Mouse (Mus musculus): ENCODE results near the gene Tpst2.

The Tpst2 gene

DNA sequence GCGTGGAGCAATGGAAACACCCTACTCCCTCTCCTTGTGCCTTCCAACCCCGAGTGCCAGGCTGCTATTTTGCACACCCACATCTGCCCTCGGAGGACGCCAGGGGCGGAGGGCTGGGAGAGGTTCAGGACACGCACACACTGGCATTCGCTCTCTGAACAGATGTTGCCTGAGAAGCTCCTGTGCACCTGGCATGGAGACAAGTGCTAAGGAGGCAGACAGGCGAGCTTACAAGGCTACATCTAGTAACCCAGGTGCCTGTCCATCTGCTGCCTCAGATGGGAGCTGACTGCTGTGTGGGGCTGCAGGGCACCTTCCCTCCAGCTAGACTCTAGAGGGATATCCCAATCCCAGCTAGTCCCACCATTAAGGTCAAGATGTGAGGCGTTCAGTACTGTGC is 20.0 kb upstream of the Tpst2 start:
- peak; percentile 72 for DNase-seq

GRCm38 (mm10) chr5:112257896-112258295 is 18.6 kb upstream of the Tpst2 start:
- DNase-seq, result no peak

DNA sequence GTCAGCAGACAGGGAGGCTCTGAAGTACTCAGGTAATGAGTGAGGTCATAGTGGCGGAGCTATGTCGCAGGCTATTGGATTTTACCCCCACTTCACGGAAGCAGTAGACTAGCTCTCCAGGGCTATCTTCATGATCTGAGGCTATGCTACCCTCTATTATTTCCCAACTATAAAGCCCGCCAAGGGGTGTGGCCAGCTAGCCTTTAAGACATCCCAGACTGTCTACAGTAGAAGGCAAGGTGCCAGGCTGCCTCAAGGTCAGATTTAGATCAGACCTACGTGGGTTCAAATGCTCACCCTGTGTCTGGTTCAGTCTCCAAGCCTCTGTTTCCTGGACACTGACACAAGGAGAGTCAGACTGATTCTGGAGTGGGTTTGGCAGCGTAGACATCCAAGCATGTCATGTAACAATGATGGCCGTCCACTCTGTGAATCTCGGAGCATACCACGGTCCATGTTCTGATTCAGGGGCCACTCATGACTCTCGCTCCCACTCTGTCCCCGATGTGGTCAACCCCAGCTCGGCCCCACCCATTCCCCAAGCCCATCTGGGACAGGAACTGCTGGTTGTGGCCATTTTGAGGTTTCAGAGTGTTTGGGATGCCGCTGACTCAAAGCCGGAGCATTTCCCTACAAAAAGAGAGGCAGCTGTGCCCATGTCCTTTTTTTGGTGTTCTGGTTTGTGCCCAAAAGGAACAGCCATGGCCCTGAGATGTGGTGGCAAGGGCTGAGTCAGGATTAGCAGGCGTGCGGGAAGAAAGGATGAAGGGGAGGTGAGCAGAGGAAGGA is 16.4 kb upstream of the Tpst2 start:
- no peak for DNase-seq

DNA sequence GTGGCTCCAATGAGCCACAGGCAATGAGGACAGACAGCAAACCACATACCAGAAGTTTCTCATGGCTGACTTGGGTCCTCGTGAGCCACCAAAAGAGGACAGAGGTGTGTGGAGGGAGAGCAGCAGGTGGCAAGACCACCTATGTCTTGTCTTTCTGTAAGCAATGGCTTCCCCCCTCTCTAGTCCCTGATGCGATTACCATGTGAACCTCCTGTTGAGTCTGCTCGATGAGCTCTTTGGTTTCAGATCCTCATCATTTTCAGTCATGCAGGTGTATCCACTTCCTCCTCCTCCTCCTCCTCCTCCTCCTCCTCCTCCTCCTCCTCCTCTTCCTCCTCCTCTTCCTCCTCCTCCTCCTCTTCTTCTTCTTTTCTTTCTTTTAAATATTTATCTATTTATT is 15.7 kb upstream of the Tpst2 start:
- no peak for DNase-seq

GRCm38 (mm10) chr5:112264099-112264498 is 12.4 kb upstream of the Tpst2 start:
- no peak for DNase-seq

GRCm38 (mm10) chr5:112265110-112265509 is 11.4 kb upstream of the Tpst2 start:
- no peak for DNase-seq

DNA sequence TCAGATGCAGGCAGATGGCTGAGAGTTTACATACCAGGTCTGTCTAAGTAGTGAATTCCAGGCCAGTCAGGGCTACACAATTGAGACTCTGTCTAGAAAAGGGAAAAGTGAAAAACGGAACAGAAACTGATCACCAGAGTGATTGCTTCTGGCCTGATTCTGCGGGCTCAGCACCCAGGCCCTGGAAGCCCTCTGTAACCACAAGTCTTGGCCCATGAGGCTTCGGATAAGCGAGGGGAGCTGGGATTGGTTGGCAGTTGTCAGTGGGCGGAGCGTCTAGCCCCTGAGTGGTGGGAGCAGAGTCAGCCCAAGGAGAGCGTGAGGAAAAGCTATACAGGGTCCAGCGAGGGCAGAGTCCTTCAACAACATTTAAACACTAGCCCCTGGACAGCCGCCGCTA is 11.0 kb upstream of the Tpst2 start:
- no peak for DNase-seq

DNA sequence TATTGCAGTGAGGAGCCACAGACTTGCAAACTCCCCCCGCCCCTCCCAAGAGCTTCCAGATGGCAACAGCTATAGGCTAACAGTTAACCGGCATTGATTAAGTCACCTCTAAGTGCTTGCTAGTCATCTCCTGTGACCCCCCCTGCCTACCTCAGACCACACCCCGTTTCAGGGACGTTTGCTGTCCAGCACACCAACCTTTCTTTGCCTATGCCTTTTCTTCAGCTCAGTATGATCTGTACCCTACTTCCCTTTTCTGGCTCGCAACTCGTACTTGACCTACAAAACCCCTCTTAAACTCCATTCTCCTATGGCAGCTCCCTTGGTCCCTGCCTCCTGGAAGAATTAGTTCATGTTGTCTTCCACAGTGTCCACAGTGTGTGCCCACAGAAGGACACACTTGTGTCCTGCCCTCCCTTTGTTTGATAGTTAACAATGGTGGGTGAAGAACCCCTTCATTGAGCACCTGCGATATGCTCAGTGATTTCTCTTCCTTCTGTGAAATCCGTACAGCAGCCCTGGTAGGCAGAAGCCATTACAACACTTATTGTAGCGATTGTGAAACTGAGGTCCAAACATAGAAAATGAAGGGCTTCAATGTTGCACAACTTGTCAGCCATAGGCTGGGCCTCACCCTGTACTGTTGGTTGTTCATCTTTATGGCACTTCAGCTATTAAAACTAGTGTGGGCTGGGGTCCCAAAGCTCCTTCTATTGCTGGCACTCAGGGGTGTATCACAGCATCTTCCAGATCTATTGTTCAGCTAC is 10.3 kb upstream of the Tpst2 start:
- DNase-seq, result no peak

GRCm38 (mm10) chr5:112270764-112271541 is 5.5 kb upstream of the Tpst2 start:
- no peak for DNase-seq

GRCm38 (mm10) chr5:112272934-112273333 is 3.6 kb upstream of the Tpst2 start:
- no peak for DNase-seq

- DNase-seq, result no peak
These were observed 2.6 kb upstream of the Tpst2 start for GRCm38 (mm10) chr5:112273746-112274463.

DNA sequence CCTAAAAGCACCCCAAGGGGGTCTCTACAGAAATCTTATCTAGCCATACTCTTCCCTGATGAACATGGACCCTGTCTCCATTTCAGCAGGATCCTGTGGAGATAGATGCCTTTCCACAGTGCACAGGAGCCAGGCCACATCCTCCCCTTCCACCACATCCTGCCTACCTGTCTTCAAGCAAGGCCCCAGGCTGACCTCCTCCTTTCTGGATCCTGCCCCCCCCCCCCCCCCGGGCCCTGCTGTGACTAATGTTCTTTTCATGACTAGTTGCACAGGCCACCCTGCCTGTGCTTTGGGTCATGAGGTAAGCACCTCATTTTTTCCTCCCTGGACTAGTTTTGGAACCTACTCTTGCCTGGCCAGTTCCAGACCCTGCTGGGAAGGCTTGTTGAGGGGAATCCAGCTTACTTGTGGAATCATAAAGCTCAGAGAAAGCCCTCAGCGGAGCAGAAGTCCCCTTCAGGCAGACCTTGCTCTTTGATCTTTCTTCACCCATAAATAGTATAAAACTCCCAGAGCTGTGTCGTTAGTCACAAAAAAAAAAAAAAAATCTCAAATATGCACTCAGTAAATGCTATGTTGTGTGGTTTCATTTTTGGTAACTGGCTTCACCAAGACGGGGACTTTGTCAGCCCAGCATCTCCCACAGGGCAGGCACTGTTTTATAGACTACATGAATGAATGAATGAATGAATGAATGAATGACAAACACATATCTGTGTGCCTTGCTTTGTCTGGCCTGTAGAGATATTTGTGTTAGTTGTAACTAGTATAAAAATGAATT is 1.3 kb upstream of the Tpst2 start:
- peak; percentile 66 for DNase-seq

DNA sequence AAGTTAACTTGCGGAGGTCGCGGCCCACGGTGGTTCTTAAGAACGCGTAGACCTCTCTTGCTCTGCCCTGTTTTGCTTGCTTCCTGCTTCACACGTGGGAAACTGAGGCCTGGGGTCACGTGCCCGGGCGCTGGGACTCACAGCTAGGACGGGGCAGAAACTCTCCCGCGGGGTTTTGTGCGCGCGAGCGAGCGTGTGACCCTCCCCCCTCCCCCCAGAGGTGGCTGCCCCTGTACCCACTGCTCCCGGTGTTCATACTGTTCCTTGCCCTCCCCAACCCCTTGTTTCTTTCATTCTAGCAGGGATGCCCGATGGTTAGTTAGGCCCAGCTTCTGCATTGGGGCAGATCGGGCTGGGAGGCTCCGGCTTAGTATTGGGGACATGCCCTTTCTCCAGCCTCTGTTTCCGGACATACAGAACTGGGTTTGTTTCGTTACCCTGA is 437 bp downstream of the Tpst2 start:
- no peak for DNase-seq

DNA sequence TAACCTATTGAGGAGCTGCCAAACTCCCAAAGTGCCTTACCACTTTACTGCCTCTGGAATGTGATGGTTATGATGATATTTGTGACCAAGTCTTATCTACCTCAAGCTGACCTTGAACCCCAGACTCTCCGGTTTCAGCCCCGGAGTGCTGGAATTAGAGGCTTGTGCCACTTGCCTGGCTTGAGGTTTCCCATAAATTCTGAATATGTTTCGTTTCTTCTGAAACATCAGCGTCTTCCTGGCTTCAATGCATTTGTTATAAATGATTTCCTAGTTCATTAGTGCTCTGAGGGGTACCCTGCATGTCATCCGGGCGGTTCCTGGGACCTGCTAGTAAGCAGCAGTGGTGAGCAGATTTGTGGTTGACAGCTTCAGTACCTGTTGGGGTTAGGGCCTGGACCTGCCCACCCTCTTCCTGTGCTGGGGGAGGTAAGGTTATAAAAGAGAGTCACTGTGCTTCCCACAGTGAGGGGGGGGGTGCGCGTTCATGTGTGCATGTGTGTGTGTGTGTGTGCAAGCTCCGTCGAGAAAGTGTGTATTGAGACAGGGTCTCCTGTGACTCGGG is 1.5 kb downstream of the Tpst2 start:
- DNase-seq, result no peak

GRCm38 (mm10) chr5:112279181-112280021 is 2.9 kb downstream of the Tpst2 start:
- DNase-seq, result peak; percentile 68

DNA sequence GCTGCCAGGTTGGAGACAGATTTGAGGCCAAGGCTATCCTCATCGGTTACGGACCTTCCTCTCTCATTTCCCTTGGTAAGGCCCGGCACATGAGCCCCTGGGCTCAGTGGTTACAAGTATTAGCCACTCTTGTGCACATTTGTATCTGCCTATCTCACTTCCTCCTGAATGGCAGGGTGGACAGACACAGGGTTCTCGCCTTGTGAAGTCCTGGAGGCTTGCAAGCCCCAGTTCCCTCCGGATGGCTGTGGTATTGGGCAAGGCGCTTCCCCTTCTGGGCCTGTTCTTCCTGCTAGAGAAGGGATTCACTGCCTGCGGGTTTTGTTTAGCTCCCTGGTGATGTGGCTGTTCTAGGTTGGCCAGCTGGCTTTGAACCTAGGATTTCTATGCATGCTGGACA is 3.7 kb downstream of the Tpst2 start:
- no peak for DNase-seq

- DNase-seq, result no peak
These were observed 4.6 kb downstream of the Tpst2 start for GRCm38 (mm10) chr5:112280863-112281660.

GRCm38 (mm10) chr5:112281676-112282075 is 5.2 kb downstream of the Tpst2 start:
- no peak for DNase-seq

DNA sequence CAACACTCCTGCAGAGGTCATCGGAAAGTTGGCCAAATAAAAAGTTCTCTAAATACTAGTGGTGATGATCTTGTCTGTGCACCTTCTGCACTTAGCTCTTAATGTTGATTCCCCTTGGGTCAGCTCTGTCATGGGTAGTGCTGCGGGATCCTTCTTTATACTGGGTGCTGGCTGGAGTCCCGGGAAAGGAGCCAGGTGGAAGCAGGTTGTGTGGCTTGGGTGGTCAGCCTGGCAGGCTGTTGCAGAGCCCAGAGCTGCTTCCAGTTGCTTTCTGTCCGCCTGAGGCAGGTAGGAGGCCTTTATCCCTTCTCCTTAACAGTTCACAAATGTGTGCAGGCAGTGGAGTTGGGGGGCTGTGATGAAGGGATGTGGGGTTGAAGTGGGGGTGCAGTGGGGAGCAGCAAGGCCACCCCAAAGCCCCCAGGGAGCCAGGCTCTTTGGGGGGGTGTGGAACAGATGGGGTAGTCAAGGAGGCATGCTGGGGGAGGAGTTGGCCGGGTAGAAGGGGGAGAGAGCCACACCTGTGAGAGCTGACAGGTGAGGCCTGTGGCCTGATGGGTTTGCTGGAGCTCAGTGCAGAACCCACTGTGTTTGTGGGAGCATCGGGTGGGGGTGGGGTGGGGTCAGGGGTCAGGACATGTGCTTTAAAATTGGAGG is 5.8 kb downstream of the Tpst2 start:
- no peak for DNase-seq
